Mouse (Mus musculus) common myeloid progenitor, adult 5-6 weeks (primary cell): ENCODE measurements at regions not wholly inside any gene's neighbourhood (a gene's known extent, or its start where the extent isn't known, plus 50 kb on each side); places are given as distances from the start of the nearest gene placed in this dataset.

Experiments
- ATAC-seq: replicated peaks from 2 replicates; pipeline ENCODE4 v1.8.0; 2016; ENCODE audit warnings: low read depth, mild to moderate bottlenecking, moderate TSS enrichment, inconsistent platforms; ENCODE audit not compliant: poor library complexity, severe bottlenecking

DNA sequence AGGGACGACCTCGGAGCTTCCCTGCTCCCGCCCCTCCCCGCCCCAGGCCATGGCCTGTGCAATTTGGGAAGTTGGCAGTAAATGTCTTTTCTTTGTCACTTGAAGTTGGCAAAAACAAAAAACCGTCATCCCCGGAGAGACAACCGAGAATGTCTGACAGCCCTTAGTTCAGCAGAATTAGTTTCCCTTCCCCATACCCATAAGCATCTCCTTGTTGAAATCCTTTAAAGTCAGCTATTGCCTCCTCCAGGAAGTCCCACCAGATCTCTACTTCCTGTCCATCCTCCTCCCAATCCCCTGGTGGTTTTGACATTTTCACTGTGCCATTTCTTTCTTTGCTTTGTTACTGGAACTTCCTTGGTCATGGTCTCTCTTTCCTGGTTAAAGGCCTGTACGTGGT lies 54.8 kb downstream of the Foxb1 start:
- ATAC-seq, result no peak

DNA sequence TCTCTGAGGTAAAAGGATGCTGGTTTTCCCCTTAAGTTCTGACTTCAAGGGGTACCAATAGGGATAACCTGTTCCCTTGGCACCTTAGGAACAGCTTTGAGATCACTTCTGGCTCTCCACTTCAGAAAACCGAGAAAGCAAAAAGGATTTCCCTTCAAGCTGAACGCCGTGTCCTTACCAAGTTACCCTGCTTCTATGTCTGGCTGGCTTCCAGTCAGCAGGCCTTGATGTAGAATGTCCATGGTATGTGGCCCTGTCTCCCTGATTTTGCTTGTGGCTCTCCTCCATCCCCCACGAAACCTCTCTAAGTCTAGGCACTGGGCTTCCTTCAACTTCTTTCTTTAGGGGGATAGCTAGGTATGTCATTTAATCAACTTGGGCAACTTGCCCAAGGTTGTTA lies 55.7 kb downstream of the Foxb1 start:
- ATAC-seq, result no peak

DNA sequence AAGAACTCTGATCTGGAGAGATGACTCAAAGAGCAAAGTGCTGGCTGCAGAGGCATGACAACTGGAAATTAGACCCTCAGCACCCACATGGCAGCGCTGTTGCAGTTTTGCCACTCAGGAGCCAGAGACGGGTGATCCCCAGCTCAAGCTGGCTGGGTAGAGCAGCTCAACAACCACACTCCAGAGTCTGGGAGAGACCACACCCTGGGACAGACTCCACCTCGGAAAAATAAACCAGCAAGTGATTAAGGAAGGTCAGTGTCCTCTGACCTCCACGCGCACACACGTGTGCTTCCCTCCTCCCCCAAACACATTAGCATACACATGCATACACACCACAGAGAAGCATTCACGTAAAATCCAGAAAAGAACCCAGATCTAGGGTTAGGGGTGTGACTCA lies 57.0 kb downstream of the Foxb1 start:
- no peak for ATAC-seq

DNA sequence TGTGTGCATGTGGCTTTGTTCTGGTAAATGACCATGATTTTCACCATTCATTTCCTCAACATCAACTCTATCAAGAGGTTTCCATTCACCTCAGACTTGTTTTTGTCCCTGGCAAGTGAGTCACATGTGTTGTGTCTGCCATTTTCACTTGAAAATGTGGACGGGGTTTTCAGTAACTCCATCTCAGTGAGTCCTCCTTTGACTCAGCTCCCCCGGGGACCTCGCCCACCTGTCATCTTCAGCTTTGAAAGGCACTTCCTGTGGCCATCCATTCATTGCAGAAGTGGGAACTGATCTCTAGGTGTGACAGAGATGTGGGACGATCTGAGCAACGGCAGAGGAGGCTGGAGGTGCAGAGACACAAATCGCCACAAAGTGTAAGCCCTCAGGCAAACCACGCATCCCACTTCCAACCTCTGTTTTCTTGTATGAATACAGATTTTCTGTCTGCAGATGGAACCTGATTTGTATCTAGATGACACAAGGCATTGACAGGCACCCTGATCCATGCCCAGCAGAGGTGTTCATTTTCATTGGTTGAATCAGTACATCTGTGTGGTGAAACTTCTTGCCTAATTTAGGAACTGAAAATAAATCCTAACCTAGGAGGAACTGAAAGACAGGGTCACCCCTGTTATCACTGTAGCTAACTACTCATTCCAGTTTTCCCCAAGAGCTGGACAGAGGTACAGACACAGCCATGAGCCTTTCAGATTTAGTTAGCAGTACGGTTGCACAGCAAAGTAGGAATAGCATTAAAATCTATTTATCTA lies 58.4 kb downstream of the Foxb1 start:
- ATAC-seq, result peak; percentile 63

DNA sequence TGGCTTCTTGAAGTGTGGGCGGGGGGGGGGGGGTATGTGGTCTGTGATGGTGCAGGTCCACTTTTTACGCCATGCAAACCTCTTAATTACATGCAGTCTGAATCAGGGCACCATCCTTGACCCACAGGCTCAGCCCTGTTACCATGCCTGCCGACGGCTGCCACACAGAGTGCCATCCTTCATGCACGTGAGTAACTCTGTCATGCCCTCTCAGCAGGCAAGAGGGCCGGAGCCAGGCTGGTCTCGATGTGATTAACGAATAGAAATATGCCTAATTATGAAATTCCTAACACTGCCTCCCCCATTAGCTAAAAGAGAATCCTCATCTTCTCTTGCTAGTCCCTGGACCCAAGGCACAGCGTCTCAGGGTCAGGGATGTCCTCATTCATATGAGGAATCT lies 60.0 kb downstream of the Foxb1 start:
- ATAC-seq, result no peak

DNA sequence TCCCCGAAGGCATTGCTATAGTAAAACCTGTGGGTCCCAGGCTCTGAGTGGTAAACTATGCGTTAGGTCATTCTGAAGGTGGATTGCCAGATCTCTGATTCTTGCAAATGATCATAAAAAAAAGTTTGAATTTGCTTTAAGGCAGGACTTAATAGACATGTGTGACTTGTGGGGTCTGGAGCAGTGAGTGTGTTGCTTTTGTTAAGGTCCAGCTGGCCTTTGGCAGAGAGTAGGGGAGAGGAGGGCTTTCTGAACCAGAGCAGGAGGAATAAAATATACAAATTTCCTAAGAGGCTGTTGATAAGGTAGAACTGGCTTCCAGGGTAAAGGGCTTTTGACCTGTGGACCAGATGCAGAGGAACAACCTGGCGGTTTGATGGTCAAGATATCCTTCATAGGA lies 69.0 kb downstream of the Foxb1 start:
- no peak for ATAC-seq

DNA sequence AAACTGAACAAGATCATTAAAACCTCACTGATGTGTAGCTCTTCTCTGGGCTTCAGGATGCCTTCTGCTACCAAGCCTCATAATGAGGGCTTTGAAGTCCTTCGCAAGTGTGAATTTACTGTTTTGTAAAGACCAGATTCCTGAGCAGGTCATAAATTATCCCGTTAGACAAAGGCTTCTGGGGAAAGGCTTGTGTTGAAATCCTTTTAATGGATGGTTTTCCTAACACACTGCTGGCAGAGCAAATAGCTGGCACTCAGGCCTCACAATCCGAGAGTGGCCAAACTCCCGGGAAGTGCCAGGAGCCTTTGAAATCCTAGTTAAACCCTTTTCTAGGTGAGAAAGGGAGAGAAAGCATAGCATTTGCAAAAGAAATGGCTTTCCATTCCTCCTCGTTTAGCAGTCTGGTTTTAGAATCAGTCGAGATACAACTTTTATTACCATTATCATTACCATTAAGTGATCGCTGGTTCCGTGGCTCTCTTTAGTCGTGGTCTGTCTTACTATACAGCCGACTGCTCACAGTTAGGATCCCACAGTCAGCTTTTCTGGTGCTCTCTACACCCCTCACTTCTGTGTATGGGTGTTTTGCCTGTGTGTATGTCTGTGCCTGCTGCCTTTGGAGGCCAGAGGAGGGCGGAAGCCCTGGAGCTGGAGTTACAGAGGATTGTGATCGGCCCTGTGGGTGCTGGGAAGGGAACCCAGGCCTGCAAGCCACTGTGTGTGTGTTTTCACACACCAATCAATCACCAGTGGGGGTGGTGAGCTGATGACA lies 73.2 kb downstream of the Foxb1 start:
- no peak for ATAC-seq

DNA sequence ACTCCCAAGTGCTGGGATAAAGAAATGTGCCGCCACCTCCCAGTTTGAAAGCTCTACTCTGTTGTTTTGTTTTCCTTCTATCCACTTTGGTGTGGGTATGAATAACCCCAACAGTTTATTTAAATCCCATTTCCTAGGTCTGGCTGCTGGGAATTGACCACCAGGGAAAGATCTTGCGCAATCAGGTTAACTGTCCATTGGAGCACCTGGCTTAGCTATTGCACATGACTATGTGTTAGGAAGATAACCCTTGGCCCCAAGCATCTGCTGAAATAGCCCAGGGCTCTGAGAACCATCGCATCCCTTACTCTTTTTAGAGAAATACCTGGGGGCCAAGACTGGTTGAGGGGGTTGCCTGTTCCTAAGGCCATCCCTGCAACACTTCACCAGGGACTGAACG lies 74.0 kb downstream of the Foxb1 start:
- no peak for ATAC-seq

DNA sequence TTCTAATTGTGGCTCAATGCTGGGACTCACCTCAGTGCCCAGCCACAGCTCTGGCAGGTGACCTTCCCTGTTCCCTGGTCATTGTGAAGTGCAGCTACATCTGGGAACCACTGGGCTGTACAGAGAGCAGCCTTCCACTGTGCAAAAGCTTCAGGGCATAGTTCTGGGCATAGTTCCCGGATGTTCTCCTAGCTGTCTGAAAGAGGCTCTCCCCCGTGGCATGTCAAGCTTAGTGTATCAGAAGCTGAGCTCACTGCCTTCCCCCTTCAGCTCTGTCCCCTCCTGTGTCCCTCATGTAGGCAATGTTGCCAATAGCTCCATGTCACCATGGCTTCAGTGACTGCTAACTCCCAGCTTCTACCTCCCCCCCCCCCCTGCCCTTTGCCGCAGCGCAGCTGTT lies 75.1 kb downstream of the Foxb1 start:
- ATAC-seq, result no peak

DNA sequence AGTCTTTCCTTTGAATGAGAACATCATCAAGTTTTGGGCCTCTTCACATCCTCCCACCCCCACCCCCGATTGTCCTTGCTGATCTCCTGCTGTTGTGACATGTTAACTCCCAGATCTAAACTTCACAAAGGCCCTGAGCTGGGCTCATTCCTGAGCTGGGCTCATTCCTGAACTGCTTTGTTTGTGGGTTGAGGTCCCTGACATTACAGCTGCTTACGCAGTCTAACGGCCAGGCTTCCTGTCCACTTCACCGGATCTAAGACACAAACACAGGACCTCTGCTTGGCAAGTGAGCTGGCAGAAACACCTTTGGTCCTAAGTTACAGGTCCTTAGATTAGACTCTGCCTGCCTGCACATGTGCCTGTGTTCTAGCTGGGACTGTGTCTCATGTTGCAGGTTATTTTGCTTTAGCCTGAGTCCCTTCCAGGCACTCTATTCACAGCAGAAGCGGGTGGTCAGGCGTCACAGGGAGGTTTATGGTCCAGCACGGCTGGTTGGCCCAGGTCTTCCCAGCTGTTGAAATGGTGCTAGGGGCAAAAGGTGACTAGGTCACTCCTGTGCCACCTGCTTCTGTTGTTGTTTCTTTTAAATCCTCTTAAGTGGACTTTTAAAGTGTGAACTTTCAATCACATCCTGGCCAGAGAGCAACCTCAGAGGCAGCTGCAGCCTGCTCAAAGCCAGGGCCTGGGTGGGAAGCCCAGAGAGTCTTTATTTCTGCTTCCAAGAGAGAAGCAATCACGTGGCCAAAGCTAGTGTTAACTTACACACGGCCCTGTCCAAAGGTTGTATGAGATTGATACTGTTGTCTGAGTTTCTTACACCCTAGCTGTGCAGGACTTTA lies 79.1 kb downstream of the Foxb1 start:
- ATAC-seq, result no peak

DNA sequence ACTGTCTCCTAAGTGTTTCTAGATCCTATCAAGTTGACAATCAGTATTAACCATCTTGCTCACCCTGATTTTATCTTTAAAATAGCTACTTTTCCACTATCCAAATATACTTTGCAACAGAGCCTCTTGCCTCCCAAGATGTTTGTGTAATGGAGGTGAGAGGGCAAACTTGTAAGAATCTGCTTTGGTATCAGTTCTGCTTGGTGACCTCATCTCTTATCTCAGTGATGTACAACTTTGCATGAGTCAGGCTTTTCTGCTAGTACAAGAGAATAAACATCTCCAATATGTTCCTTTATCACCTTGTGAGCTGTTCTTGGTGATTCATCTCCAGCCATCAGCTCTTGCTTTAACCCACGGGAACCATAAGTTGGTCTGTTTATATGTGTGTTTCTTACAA lies 82.1 kb downstream of the Foxb1 start:
- no peak for ATAC-seq

DNA sequence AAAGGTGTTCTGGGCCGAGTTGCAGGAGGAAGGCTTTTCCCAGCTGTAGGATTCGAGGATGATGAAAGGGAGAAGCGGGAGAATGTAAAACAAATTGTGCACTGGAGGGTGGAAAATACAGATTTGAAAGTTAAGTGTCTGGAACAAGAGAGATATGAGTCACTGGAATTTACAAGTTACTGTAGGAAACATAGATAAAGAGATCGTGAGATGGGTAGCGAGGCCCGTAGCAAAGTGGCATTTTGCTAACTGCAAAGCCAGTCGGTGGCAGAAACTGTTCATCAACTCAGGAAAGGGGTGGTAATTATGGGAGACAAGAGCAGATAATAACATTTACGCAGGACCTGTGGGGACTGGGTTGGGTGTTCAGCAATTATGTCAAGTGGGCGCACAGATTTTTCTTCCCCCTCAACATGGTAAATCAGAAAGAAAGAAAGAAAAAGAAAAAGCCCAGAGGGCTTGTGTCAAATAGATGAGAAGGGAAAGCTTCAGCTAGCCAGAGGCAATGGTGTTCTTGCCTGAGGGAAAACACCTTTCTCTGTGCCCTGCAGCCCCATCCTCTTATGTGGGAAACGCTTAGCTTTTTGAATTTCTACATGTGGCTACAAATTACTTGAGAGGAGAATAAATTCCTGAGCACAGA lies 87.2 kb downstream of the Foxb1 start:
- ATAC-seq, result no peak

DNA sequence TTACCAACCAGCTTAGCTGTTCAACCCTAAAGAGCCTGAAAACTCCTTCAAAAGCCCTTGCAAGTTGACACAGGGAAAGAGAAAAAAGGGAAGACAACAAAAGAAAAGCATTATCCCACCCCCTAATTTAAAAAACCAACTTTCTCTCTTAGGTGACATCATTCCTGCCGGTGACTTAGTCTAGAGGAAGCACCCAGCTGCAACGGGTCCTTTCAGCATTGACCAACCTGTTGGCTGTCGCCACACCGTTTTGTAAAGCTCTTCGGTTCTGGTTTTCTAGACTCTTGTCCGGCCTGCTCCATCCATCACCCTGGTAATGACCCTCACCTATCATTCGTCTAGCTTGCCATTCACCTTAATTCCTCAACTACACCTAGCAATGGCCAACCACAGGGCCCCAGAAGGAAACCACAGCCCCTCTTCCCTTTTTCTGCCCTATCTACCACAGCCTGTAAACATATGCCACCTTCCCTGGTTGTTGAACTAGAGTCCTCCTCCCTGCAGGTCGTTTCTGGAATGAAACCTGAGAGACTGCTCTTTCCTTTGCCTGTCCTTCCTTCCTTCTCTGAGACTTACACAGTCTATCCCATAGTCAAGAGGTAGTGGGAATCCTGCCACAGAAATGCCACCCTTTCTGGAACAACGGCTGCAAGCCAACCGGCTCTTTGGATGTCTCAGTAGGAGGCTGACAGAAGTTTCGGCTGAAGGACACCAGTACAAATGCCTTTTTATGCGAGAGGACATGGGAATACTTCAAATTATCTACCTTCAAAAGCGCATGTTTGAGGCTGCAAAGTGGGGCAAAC lies 87.9 kb downstream of the Foxb1 start:
- peak; percentile 63 for ATAC-seq

DNA sequence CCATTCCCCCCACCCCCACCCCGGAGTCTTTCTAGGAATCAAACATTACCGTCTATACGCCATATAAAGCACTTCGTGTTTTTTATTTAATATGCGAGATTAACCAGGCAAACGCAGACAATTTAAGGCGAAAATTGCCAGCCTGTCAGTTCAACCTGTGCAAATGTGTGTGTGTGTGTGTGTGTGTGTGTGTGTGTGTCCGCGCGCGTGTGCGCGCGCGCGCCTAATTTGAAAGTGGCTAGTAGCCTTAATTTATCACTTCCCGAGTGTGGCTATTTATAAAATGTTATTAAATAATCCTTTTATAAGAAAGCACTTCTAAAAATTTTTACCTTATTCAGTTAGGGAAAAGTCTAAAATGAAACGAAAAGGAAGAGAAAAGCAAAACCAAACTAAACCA lies 89.5 kb downstream of the Foxb1 start:
- ATAC-seq, result no peak

DNA sequence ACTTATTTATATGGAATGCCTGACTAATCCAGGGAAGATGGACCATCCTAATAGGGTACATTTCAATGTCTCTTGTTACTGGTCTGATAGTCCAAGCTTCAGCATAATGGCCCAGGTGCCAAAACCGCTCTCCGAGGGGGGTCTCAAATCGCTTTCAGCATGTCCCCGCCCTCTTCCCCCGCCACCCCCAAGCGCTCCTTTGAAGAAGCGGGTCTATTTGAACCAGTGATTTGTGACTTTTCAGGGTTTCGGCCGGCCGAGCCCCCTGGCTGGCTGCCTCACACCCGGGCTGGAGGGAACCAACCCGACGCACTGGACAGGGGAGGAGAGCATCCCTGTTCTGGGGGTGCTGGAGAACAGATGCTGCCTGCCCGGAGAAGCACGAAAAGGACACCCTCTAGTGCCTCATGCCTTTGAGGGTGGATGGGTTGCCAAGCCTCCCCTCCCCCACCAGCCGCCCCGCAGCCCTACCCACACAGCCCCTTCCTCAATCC lies 90.1 kb downstream of the Foxb1 start:
- ATAC-seq, result no peak

DNA sequence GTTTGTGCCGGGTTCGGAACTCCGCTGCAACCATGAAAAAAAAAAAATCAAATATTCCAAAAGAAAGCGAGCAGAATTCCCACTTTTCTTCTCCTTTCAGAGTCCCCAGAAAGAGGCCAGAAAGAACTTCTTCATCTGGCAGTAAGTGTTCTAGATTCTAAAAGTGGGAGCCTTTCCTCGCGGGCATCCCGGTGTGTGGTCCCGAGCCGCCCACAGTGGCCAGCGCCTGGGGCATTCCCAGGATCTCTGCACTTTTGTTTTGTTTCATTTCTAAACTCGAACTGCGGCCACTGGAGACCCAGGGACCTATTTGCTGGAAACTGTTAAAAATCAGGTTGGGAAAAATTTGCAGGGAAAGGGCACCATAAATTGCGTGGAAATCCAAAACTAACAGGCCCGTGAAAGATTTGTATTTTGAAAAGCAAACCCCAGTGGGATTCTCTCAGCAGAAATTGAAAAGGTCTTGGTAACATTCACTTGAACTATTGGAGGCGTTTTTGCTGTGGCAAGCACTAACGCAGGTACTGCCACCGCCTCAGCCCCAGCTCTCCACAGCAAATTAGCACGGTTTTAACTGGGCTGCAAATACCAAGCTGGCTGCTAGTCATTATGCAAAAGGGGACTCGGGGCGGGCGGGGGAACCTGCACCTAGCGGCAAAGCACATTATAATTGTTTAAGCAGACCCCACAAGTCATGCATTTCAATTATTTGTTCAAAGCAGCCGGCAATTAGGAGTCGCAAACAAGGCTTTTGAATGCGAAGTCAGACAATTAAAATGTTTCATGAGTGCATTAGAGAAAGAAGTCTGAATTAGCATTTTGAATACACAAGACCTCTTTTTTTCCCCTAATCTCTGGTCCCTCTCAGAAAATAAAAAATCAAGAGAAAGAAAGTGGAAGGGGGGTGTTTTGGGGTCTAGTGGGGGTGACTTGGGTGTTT lies 90.9 kb downstream of the Foxb1 start:
- ATAC-seq, result no peak

DNA sequence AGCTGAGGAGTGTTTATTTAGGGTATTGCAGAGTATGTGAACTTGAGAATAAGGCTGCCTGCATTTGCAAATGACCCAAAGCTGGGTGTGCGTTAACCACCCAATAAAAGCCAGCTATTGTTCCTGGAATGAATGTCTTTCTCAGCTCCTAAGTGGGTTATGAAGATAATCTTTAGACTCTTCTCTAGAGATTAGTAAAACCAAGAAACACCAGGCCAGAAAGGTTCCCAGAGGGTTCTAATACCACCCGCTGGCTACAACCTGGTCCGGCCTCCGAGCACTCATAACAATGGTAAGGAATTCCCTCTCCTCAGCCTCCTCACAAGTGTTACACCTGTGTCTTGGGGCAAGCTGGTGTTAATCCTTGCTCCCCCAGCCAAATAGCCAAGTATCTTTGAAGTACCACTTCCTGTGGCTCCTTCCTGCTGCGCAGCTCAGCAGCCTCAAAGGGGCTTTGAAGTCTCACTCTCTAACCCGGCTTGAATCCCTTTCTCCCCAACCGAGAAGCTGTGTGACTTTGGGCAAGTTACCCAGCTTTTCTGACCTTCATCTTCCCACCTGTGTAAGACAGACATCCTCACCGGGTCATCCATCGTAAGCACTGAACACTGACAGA lies 92.2 kb downstream of the Foxb1 start:
- ATAC-seq, result no peak

DNA sequence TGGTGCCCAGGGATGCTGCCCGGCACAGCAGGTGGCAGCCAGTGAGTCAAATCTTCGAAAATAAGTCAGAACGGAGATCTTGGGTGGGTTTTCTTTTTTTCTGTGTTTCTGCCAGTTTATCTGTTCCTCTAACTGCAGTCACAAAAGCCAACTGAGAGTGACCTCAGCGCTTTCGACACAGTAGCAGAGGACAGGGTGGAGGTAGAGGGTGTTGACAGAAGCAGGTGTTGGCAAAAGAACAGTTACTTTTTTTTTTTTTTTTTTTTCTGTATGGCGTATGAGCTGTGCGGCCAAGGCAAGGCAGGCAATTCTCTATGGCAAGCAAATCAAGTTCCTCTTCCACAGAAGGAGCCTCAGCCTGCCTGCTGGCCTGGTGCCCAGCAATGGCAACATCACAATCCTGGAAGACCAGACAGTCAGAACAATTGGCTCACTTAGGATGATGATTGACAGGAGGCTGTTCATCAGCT lies 93.6 kb downstream of the Foxb1 start:
- ATAC-seq, result peak; percentile 69
